Mouse (Mus musculus) T-cell, adult 2 months (primary cell): ENCODE measurements around the gene Sema7a.
A peak's percentile ranks its signal among the peaks of the same experiment; 100 is the strongest.

Experiments
- DNase-seq: peaks from one replicate; pipeline ENCODE4 v3.0.0; 2022; ENCODE audit warnings: low spot score

Gene Sema7a

GRCm38 (mm10) chr9:57959886-57960866 is 20.3 kb downstream of the Sema7a start:
- no peak for DNase-seq

- no peak for DNase-seq
Measured at GRCm38 (mm10) chr9:57961226-57961625, 21.3 kb downstream of the Sema7a start.

GRCm38 (mm10) chr9:57961863-57962778 is 22.2 kb downstream of the Sema7a start:
- no peak for DNase-seq

- no peak for DNase-seq
Measured at GRCm38 (mm10) chr9:57963249-57963997, 23.5 kb downstream of the Sema7a start.

GRCm38 (mm10) chr9:57963998-57964395 is 24.1 kb downstream of the Sema7a start:
- no peak for DNase-seq

- no peak for DNase-seq
Measured at GRCm38 (mm10) chr9:57964528-57965250, 24.8 kb downstream of the Sema7a start.

GRCm38 (mm10) chr9:57965281-57966185 is 25.6 kb downstream of the Sema7a start:
- no peak for DNase-seq

GRCm38 (mm10) chr9:57967237-57967960 is 27.5 kb downstream of the Sema7a start:
- no peak for DNase-seq

- DNase-seq: no peak
Measured at GRCm38 (mm10) chr9:57968166-57968771, 28.4 kb downstream of the Sema7a start.

GRCm38 (mm10) chr9:57968783-57969542 is 29.1 kb downstream of the Sema7a start:
- no peak for DNase-seq

GRCm38 (mm10) chr9:57969736-57970495 is 30.0 kb downstream of the Sema7a start:
- no peak for DNase-seq

- no peak for DNase-seq
Measured at GRCm38 (mm10) chr9:57971413-57971812, 31.5 kb downstream of the Sema7a start.

- peak; percentile 64 for DNase-seq
Measured at GRCm38 (mm10) chr9:57972141-57972591, 32.3 kb downstream of the Sema7a start.

GRCm38 (mm10) chr9:57972776-57973439 is 33.0 kb downstream of the Sema7a start:
- DNase-seq: no peak

- DNase-seq: no peak
Measured at GRCm38 (mm10) chr9:57973440-57974066, 33.6 kb downstream of the Sema7a start.

GRCm38 (mm10) chr9:57974221-57974620 is 34.3 kb downstream of the Sema7a start:
- DNase-seq: no peak
